Mouse (Mus musculus): ENCODE data around the gene Dnajc24. TPM values are rescaled to one million over a fixed set of nuclear protein-coding genes. Genes with fewer than 3 reads are reported as not detected.

The Dnajc24 gene
- total RNA-seq (2021), result 10 to 100 TPM; 15.7 to 18.7 TPM
- long read RNA-seq, experiment 1, transcript Dnajc24-201 (5 exons, 1,197 nt), result major isoform, 13 of 25 reads
- long read RNA-seq, experiment 1, partial matches to known transcripts, result 0 of 25 reads
- long read RNA-seq, experiment 1, other reads (novel, unspliced or antisense), result 8 of 25 reads
- long read RNA-seq, experiment 2, transcript Dnajc24-201 (5 exons, 1,197 nt), result major isoform, 8 of 14 reads
- long read RNA-seq, experiment 2, partial matches to known transcripts, result 1 of 14 reads
- long read RNA-seq, experiment 2, other reads (novel, unspliced or antisense), result 1 of 14 reads

GRCm38 (mm10) chr2:106002835-106003739 is at the start of gene Dnajc24:
TSS of gene Dnajc24 (minus strand) at chr2:106003549.
- DNase-seq (ENCODE audit: low spot score in 2 of 2), result peak; percentile 72 to 89

DNA sequence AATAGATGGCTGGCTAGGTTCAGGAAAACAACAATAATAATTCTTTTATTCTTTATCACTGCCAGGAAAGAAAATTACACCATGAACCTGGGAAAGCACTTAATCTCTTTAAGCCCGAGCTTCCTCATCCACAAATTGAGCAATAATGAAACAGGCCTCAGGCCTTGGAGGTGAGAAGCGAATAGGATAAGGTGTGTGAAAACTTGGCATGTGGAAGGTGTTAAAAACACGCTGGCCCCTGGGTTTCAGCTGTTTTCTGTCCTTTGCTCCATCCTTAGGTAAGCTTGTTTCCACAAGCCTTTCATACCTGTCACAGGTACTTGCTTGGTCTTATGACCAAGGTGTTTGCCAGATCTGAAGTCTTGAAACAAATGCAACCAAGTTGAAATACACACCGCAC is 43.3 kb upstream of the Dnajc24 start:
- no peak for DNase-seq (ENCODE audit: low spot score in 2 of 2)

- DNase-seq (ENCODE audit: low spot score in 2 of 2), result no peak
Measured at GRCm38 (mm10) chr2:106042495-106042894, 39.1 kb upstream of the Dnajc24 start.

DNA sequence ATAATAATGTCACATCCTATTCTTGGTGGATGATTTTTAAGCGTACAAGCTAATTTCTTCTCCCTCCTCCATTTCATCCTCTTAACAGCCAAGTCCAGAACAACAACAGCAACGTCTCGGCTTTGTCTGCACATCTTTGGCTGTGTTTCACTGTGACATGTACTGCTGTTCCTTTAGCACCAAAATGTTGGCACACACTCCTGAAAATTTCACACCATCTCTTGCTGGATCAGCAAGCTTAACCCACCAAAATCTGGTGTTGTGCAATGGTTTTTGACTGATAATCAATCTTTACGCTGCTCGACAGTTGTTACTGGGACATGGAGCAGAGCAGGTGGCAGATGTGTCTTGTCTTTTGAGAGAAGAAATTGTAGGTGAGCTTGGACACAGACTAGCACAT is 38.6 kb upstream of the Dnajc24 start:
- no peak for DNase-seq (ENCODE audit: low spot score in 2 of 2)

GRCm38 (mm10) chr2:106038286-106038685 is 34.9 kb upstream of the Dnajc24 start:
- DNase-seq (ENCODE audit: low spot score in 2 of 2), result no peak

GRCm38 (mm10) chr2:106024895-106025294 is 21.5 kb upstream of the Dnajc24 start:
- DNase-seq (ENCODE audit: low spot score in 2 of 2), result no peak

GRCm38 (mm10) chr2:106008415-106008814 is 5.1 kb upstream of the Dnajc24 start:
- DNase-seq (ENCODE audit: low spot score in 2 of 2), result no peak

DNA sequence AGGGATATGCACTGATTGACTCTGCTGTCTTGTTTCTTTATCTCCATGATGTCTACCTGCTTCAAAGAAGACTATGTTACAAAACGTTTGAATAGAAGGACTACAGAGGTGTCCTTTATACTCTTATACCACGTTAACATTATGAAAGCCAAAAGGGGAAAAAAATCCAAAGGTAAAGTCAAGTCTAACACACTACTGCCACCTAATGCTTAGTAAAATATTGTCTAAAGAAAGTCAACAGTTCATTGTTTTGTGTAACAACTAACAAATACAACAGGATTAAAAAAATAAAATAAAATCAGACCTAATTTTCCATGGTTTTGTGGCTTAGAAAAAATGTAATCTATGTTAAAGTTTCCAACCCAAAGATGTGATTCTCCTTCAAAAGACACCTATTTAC is 15.3 kb downstream of the Dnajc24 start:
- no peak for DNase-seq (ENCODE audit: low spot score in 2 of 2)

DNA sequence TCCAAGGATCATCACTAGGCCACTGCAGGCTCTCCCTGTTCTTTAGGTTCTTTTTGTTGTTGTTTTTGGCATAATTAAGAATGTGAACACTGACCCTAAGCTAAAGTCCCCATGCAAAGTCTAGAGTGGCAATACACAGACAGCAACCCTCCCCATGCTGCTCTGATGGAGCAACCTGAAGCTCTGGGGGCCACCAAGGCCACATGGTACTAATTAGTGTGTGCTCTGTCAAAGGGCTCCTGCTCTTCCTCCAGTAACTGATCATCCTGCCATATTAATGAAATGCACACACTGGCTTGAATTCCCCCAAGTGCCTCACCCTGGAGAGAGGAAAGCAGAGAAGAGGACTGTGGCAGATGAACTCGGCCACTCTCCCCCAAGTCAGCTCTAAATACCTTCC is 16.2 kb downstream of the Dnajc24 start:
- DNase-seq (ENCODE audit: low spot score in 2 of 2), result no peak

GRCm38 (mm10) chr2:105985206-105985605 is 18.1 kb downstream of the Dnajc24 start:
- no peak for DNase-seq (ENCODE audit: low spot score in 2 of 2)

DNA sequence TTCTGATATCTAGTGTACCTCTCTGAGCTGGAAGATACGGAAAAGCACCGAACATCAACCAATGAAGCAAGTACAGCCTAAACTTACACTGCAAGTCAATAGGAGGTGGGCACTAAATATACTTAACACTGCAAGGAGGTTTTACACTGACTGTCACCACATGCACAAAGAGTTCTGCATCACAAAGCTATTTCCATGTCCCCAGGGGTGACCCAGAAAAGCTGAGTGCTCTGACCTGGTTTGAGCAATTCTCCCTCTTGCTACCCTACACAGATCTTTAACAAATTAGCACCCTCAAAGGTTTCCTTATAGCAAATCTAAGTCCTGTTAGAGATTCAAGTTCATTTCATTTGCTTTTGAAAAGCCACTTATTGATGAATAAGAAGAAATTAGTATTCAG is 25.3 kb downstream of the Dnajc24 start:
- DNase-seq (ENCODE audit: low spot score in 2 of 2), result no peak

- no peak for DNase-seq (ENCODE audit: low spot score in 2 of 2)
Measured at GRCm38 (mm10) chr2:105973941-105974340, 29.4 kb downstream of the Dnajc24 start.

DNA sequence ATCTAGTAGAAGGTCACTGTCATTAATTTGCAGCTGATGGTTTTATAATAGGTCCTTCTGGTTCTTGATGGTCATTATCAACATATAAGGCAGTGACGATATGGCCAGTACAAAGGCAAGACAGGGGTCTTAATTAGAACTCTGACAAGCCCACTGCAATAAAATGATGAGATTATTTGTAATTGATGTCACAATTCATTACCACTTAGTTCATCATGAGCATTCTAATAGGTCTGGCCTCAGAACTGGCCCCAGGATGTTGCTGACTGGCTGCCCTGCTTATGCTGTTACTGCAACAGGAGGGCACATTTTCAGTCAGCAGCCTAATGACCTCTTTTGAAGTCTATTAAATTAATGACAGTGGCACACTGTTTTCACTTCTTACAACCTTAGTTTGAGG is 39.9 kb downstream of the Dnajc24 start:
- DNase-seq (ENCODE audit: low spot score in 2 of 2), result no peak

DNA sequence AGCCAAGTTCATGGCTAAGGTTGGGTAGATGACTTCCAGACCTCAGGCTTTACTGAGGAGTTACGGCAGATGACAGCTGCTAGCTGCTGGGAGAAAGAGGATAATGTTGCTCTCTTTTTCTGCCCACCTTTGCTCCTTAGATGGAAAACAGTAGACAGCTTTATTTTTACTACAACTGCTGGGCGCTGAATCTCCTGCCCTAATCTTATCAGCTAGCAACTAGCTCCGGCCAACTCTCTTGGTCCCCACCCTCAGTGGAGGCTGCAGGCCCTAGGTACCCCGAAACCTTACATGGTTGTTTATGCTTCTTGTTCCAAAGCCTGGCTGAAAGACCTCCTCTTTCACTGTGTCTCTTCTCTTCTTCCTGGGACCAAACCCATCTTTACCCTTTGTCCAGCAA is 49.5 kb downstream of the Dnajc24 start:
- DNase-seq (ENCODE audit: low spot score in 2 of 2), result no peak

GRCm38 (mm10) chr2:105951350-105951940 is 51.9 kb downstream of the Dnajc24 start:
- DNase-seq (ENCODE audit: low spot score in 2 of 2), result no peak

GRCm38 (mm10) chr2:105950131-105950530 is 53.2 kb downstream of the Dnajc24 start:
- no peak for DNase-seq (ENCODE audit: low spot score in 2 of 2)

- no peak for DNase-seq (ENCODE audit: low spot score in 2 of 2)
Measured at GRCm38 (mm10) chr2:105917623-105918346, 85.6 kb downstream of the Dnajc24 start.

Data from gastrocnemius, postnatal 4 days (tissue).